Mouse (Mus musculus) embryonic fibroblast, embryonic 13.5 days (primary cell): ENCODE results near the gene Lmod3.

Experiments used
- CTCF ChIP-seq: IDR thresholded peaks from 2 replicates; pipeline ENCODE4 v1.5.1; 2011; ENCODE audit warnings: mild to moderate bottlenecking, control low read depth, low read length, moderate library complexity, borderline replicate concordance; ENCODE audit not compliant: insufficient read depth
- POLR2A ChIP-seq: IDR thresholded peaks from 2 replicates; pipeline ENCODE4 v1.6.1; 2011; ENCODE audit warnings: low read depth, mild to moderate bottlenecking, control low read depth, low read length, moderate library complexity

DNA sequence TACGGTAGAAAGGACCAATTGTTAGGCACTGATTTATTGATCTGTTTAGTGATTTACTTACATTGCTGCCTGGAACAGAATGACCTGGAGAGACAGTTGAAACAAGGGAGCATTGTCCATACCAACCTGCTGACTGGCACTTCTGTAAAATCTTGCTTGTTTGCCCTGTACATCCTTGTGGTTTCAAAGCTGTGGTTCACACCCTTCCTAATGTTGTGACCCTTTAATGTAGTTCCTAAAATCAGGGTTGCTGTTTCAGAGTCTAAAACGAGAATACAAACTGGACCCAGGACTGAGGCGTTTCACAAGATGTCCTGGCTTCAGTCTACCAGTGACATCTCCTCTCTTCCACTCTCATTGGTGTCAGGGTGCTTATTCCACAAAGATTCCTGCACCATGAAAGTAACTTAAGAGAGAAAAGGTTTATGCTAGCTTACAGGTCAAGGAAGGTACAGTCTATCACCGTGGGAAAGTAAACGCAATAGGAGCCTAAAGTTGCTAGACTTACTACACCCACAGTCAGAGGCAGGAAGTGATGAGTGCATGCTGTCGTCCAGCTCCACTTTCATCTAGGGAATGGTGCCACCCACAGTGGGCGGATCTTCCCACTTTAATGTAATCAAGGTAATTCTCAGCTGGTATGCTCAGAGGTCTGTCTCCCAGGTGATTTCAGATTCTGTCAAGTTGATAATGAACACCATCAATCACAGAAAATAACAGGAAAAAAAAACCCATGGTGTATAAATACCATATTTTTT, 17.5 kb downstream of the Lmod3 start:
- TF ChIP-seq CTCF (no peak), POLR2A (no peak)
